Comparison of ENCODE assay signal across 19 mouse cellular contexts in genomic region chr5:53427411-53427810, GRCm38 (mm10). TPM values are rescaled to one million over a fixed set of nuclear protein-coding genes. Genes with fewer than 3 reads are reported as not detected.
DNase-seq lines count a peak whose midpoint lies in the region; ATAC-seq lines count a peak whose summit lies in the region.
"Had no signal": no experiment of that assay in that cellular context is flagged by ENCODE, and none has a peak within 500 bp of the region (broad histone marks: within the 10 kb centered on the region; RNA-seq: fewer than 3 reads in every experiment).

No protein-coding gene starts in this region.

- H3K4me3 ChIP-seq in intestine, embryonic 14.5 days (ENCODE audit: low read depth, low read length) = no peak overlapping the region
- H3K4me3 ChIP-seq in intestine, embryonic 16.5 days (ENCODE audit: low read length) = no peak overlapping the region
- H3K4me3 ChIP-seq: intestine, embryonic 15.5 days; midbrain, embryonic 12.5 days had no signal

- H3K9ac ChIP-seq in intestine, embryonic 14.5 days (ENCODE audit: low read length) = no peak overlapping the region
- H3K9ac ChIP-seq in intestine, embryonic 16.5 days (ENCODE audit: low read depth, low read length) = no peak overlapping the region
- H3K9ac ChIP-seq: intestine, embryonic 15.5 days; midbrain, embryonic 12.5 days had no signal

- no peak for DNase-seq in intestine, embryonic 14.5 days (ENCODE audit: low spot score)
- DNase-seq in NIH3T3 (ENCODE audit: low read depth) = peak; percentile 64
- peak; percentile 78 for DNase-seq in adrenal gland, adult 8-10 months
- peak; percentile 20 for DNase-seq in heart, postnatal 25 days (ENCODE audit: low spot score)
- no peak for DNase-seq in right cerebral cortex, postnatal 25 days
- no peak for DNase-seq in right cerebral cortex, adult 2 months (ENCODE audit: low spot score in 2 of 2)
- DNase-seq: cerebellum, adult 11-12 months; embryo, embryonic 11 days; kidney, postnatal 10 days; layer of hippocampus, adult 9-11 months; lung, postnatal 14 days; retina, postnatal 1 day; thymus, adult 18-20 months had no signal

- no peak overlapping the region for H3K4me2 ChIP-seq in intestine, embryonic 14.5 days (ENCODE audit: low read length)
- H3K4me2 ChIP-seq in intestine, embryonic 16.5 days (ENCODE audit: low read depth, low read length) = no peak overlapping the region
- H3K4me2 ChIP-seq: intestine, embryonic 15.5 days; liver, embryonic 11.5 days; midbrain, embryonic 12.5 days had no signal

- 67% methylated on average over 4 of the region's 4 CpGs for WGBS in intestine, embryonic 14.5 days
- WGBS in intestine, embryonic 16.5 days = 75% methylated on average over 4 of the region's 4 CpGs

- no peaks in the 10 kb centered on the region for H3K27me3 ChIP-seq in intestine, embryonic 14.5 days (replicated peaks; ENCODE audit: control insufficient read depth, insufficient read depth, low read length)
- H3K27me3 ChIP-seq in intestine, embryonic 16.5 days (replicated peaks; ENCODE audit: control insufficient read depth, insufficient read depth, low read length) = no peaks in the 10 kb centered on the region
- H3K27me3 ChIP-seq: CH12.LX; intestine, embryonic 15.5 days; midbrain, embryonic 12.5 days had no signal

- no peak overlapping the region for H3K27ac ChIP-seq in intestine, embryonic 14.5 days (ENCODE audit: low read depth)
- no peak overlapping the region for H3K27ac ChIP-seq in intestine, embryonic 16.5 days (ENCODE audit: low read length)
- H3K27ac ChIP-seq: intestine, embryonic 15.5 days; midbrain, embryonic 12.5 days had no signal

- 0 out of 2 replicates have a peak, but pooled peaks have one; percentile 32 for ATAC-seq in intestine, embryonic 14.5 days (replicated peaks; ENCODE audit: low FRiP score, low TSS enrichment, low read depth)
- no peak for ATAC-seq in intestine, embryonic 16.5 days
- ATAC-seq: forebrain, embryonic 16.5 days; intestine, embryonic 15.5 days had no signal

- H3K4me1 ChIP-seq in intestine, embryonic 14.5 days (replicated peaks; ENCODE audit: control insufficient read depth, insufficient read depth, low read length) = no peaks in the 10 kb centered on the region; the same call in 1 of the 2 replicates
- H3K4me1 ChIP-seq in intestine, embryonic 16.5 days (ENCODE audit: control insufficient read depth, insufficient read depth, low read length) = no peaks in the 10 kb centered on the region; the same call in 1 of the 2 replicates
- H3K4me1 ChIP-seq: midbrain, embryonic 12.5 days had no signal

- H3K9me3 ChIP-seq in intestine, embryonic 14.5 days (ENCODE audit: control insufficient read depth, low read length) = no peaks in the 10 kb centered on the region
- no peaks in the 10 kb centered on the region for H3K9me3 ChIP-seq in intestine, embryonic 16.5 days (ENCODE audit: control insufficient read depth, low read length)
- H3K9me3 ChIP-seq: intestine, embryonic 15.5 days; midbrain, embryonic 12.5 days had no signal

- no peaks in the 10 kb centered on the region for H3K36me3 ChIP-seq in intestine, embryonic 14.5 days (ENCODE audit: control insufficient read depth, insufficient read depth, low read length)
- H3K36me3 ChIP-seq in intestine, embryonic 16.5 days (ENCODE audit: control insufficient read depth, insufficient read depth, low read length) = no peaks in the 10 kb centered on the region
- H3K36me3 ChIP-seq: intestine, embryonic 15.5 days; midbrain, embryonic 12.5 days had no signal

- intact Hi-C loops in heart, postnatal 25 days (cut with DNase I) = no loop called here

RNA-seq across cellular contexts. Expression of gene Rbpj, which starts 38.5 kb away (rescaled TPM):
- 39.3 and 49.1 TPM in 2 replicates for polyA plus RNA-seq in intestine, embryonic 14.5 days (2014; fragmentation: Nextera tagmentation; extraction: Ambion mirVana)
- 19.8 and 20.3 TPM in 2 replicates for polyA plus RNA-seq in intestine, embryonic 16.5 days (2015; fragmentation: Nextera tagmentation; extraction: Ambion mirVana)
- 10 to 100 TPM; 37.6 to 53.7 (median 46.0) TPM for total RNA-seq in adrenal gland, adult 8-10 months (2022)
- total RNA-seq in heart, postnatal 25 days (2021) = 10 to 100 TPM; 23.4 to 32.5 TPM

Comparison
In these comparisons a context has a peak if more than half of its experiments do, and no peak if none do; other contexts are left out.
1. DNase-seq: peak in NIH3T3 (single experiment), adrenal gland, adult 8-10 months (single experiment) and heart, postnatal 25 days (single experiment); none in intestine, embryonic 14.5 days (single experiment), right cerebral cortex, postnatal 25 days (single experiment) and right cerebral cortex, adult 2 months (0 of 2).